Mouse (Mus musculus): Measurements from ENCODE around the gene F12. TPM values are rescaled to one million over a fixed set of nuclear protein-coding genes. Genes with fewer than 3 reads are reported as not detected.
A peak's percentile ranks its signal among the peaks of the same experiment; 100 is the strongest.

The F12 gene
- total and polyA plus RNA-seq, 3 experiments = not detected

- Histone ChIP-seq H3K27ac (ENCODE audit: insufficient read depth, low read depth) (no peak overlapping the region), H3K27me3 (replicated peaks) (no peaks in the 10 kb centered on the region), H3K4me2 (ENCODE audit: insufficient read depth, low read depth, poor library complexity, severe bottlenecking) (no peak overlapping the region), H3K4me1 (ENCODE audit: control insufficient read depth in 1 of 2, insufficient read depth in 2 of 2) (peaks cover 13 to 40% of the 10 kb centered on the region in 2 experiments), H3K36me3 (replicated peaks in 1 of 2; ENCODE audit: control insufficient read depth in 1 of 2, insufficient read depth in 1 of 2, low read length in 1 of 2) (no peaks in the 10 kb centered on the region), H3K9me3 (replicated peaks; ENCODE audit: low read length) (peaks cover 6% of the 10 kb centered on the region), H3K9ac (ENCODE audit: insufficient read depth, low read depth) (no peak overlapping the region), H3K79me2 (replicated peaks; ENCODE audit: control insufficient read depth, extremely low read depth, insufficient read depth, poor library complexity, severe bottlenecking) (no peaks in the 10 kb centered on the region), H3K4me3 (replicated peaks in 1 of 3; ENCODE audit: low read depth in 2 of 3, low read length in 2 of 3, poor library complexity in 1 of 3) (no peak overlapping the region)
- DNase-seq (ENCODE audit: extremely low read depth) = no peak
- dilution Hi-C loops (cut with MboI; ENCODE audit: extremely low pct_ligation_motif_present, extremely low pct_unique_long_range_greater_than_20kb, low sequenced_read_pairs) = no loop called here
- TF ChIP-seq SMC3 (IDR thresholded peaks at IDR 0.05; ENCODE audit: low read depth, low read length) = no peak
- no peak for TF ChIP-seq EP300 (IDR thresholded peaks at IDR 0.05; ENCODE audit: low read length)
- TF ChIP-seq JUN (IDR thresholded peaks at IDR 0.05; ENCODE audit: insufficient read depth, low read depth, low read length) = no peak
- no peak for TF ChIP-seq USF2 (conservative IDR thresholded peaks at IDR 0.05; ENCODE audit: low read depth, low read length)
- no peak for TF ChIP-seq MAZ (IDR thresholded peaks at IDR 0.05; ENCODE audit: low read depth, low read length)
- no peak for TF ChIP-seq TCF12 (IDR thresholded peaks at IDR 0.05; ENCODE audit: low read depth, low read length)
- no peak for TF ChIP-seq POLR2AphosphoS2 (IDR thresholded peaks at IDR 0.05; ENCODE audit: low read depth, low read length)
- TF ChIP-seq NRF1 (IDR thresholded peaks at IDR 0.05; ENCODE audit: low read depth, low read length) = no peak
- TF ChIP-seq CHD2 (IDR thresholded peaks at IDR 0.05; ENCODE audit: low read length) = no peak
- no peak for TF ChIP-seq MAFK (IDR thresholded peaks at IDR 0.05; ENCODE audit: insufficient replicate concordance, low read length)
- no peak for TF ChIP-seq ZNF384 (IDR thresholded peaks at IDR 0.05; ENCODE audit: low read depth, low read length)
- no peak for TF ChIP-seq MXI1 (IDR thresholded peaks at IDR 0.05; ENCODE audit: low read depth, low read length)
- no peak for TF ChIP-seq MAX (IDR thresholded peaks at IDR 0.05; ENCODE audit: low read length)
- no peak for TF ChIP-seq ETS1 (conservative IDR thresholded peaks at IDR 0.05; ENCODE audit: low read depth, low read length)
- in situ Hi-C loops (cut with MboI; ENCODE audit: low pct_ligation_motif_present, low pct_unique_long_range_greater_than_20kb, low sequenced_read_pairs) = no loop called here
Measured at GRCm38 (mm10) chr13:55430566-55430965, 4.0 kb upstream of the F12 start.

- no peaks in the 10 kb centered on the region for H3K27me3 ChIP-seq (replicated peaks)
- no peaks in the 10 kb centered on the region for H3K36me3 ChIP-seq (replicated peaks in 1 of 2; ENCODE audit: control insufficient read depth in 1 of 2, insufficient read depth in 1 of 2, low read length in 1 of 2)
- no peak overlapping the region for H3K4me3 ChIP-seq (replicated peaks in 1 of 3; ENCODE audit: low read depth in 2 of 3, low read length in 2 of 3, poor library complexity in 1 of 3)
- dilution Hi-C loops (cut with MboI; ENCODE audit: extremely low pct_ligation_motif_present, extremely low pct_unique_long_range_greater_than_20kb, low sequenced_read_pairs) (no loop called here), in situ Hi-C loops (cut with MboI; ENCODE audit: low pct_ligation_motif_present, low pct_unique_long_range_greater_than_20kb, low sequenced_read_pairs) (loop anchor here (5.0 kb wide), 1 partner anchor 38 kb away; no protein-coding TSS in a partner anchor)
- H3K27ac ChIP-seq (ENCODE audit: insufficient read depth, low read depth) = peak overlapping the region; percentile 21; the same call in 1 of the 2 replicates
- H3K9me3 ChIP-seq (replicated peaks; ENCODE audit: low read length) = peaks cover 6% of the 10 kb centered on the region
- peak; percentile 50 for DNase-seq (ENCODE audit: extremely low read depth)
- H3K79me2 ChIP-seq (replicated peaks; ENCODE audit: control insufficient read depth, extremely low read depth, insufficient read depth, poor library complexity, severe bottlenecking) = no peaks in the 10 kb centered on the region
- peaks cover 13 to 40% of the 10 kb centered on the region in 2 experiments for H3K4me1 ChIP-seq (ENCODE audit: control insufficient read depth in 1 of 2, insufficient read depth in 2 of 2)
- peak; percentile 79 for TF ChIP-seq NELFE (IDR thresholded peaks at IDR 0.05; ENCODE audit: low read depth, low read length)
- no peak for TF ChIP-seq ZC3H11A (IDR thresholded peaks at IDR 0.05; ENCODE audit: low read depth, low read length)
- peak; percentile 76 for TF ChIP-seq ELF1 (IDR thresholded peaks at IDR 0.05; ENCODE audit: low read depth, low read length)
- TF ChIP-seq GABPA (IDR thresholded peaks at IDR 0.05; ENCODE audit: insufficient replicate concordance, low read depth, low read length) = no peak
- peak; percentile 67; the same call in 1 of the 2 replicates for TF ChIP-seq TCF12 (IDR thresholded peaks at IDR 0.05; ENCODE audit: low read depth, low read length)
- TF ChIP-seq IRF4 (IDR thresholded peaks at IDR 0.05; ENCODE audit: low read depth, low read length) = peak; percentile 39; the same call in 1 of the 2 replicates
- 0 out of 2 replicates have a peak, but pooled peaks have one; percentile 55 for TF ChIP-seq ZMIZ1 (IDR thresholded peaks at IDR 0.05; ENCODE audit: low read depth, low read length)
- 0 out of 2 replicates have a peak, but pooled peaks have one; percentile 54 for TF ChIP-seq MAZ (IDR thresholded peaks at IDR 0.05; ENCODE audit: low read depth, low read length)
- TF ChIP-seq MEF2A (IDR thresholded peaks at IDR 0.05; ENCODE audit: borderline replicate concordance, low read depth, low read length) = no peak
- peak; percentile 81 for TF ChIP-seq POLR2A (IDR thresholded peaks at IDR 0.05; ENCODE audit: low read depth, low read length)
- TF ChIP-seq KAT2A (IDR thresholded peaks at IDR 0.05; ENCODE audit: insufficient replicate concordance, low read length) = no peak
- peak; percentile 69 for TF ChIP-seq HCFC1 (IDR thresholded peaks at IDR 0.05; ENCODE audit: low read depth, low read length)
- TF ChIP-seq TBP (conservative IDR thresholded peaks at IDR 0.05; ENCODE audit: low read depth, low read length) = 0 out of 2 replicates have a peak, but pooled peaks have one; percentile 45
- peak overlapping the region; percentile 65; the same call in 1 of the 2 replicates for H3K9ac ChIP-seq (ENCODE audit: insufficient read depth, low read depth)
- peak overlapping the region; percentile 41; the same call in 1 of the 2 replicates for H3K4me2 ChIP-seq (ENCODE audit: insufficient read depth, low read depth, poor library complexity, severe bottlenecking)
Measured at GRCm38 (mm10) chr13:55429226-55429888, 2.8 kb upstream of the F12 start.

All from CH12.LX (cell line).